Mouse (Mus musculus) mesoderm, embryonic 11.5 days (tissue): ENCODE data around the gene Mrrf.
A peak's percentile ranks its signal among the peaks of the same experiment; 100 is the strongest.
"Not testable (repeated sequence)": the region's sequence is repeated elsewhere in the genome, so short reads cannot be mapped to it uniquely, and the experiment has no call there.

ENCODE experiments used
- DNase-seq: peaks from one replicate; pipeline ENCODE4 v3.0.0-alpha.2; 2012; ENCODE audit warnings: low read depth, low spot score

The Mrrf gene

GRCm38 (mm10) chr2:36129051-36129450, 7.1 kb upstream of the Mrrf start:
- no peak for DNase-seq

- DNase-seq: no peak
These were observed 302 bp upstream of the Mrrf start for GRCm38 (mm10) chr2:36135887-36136286.

- DNase-seq: no peak
These were observed 2.9 kb downstream of the Mrrf start for GRCm38 (mm10) chr2:36139096-36139495.

- DNase-seq: no peak
These were observed 12.7 kb downstream of the Mrrf start for GRCm38 (mm10) chr2:36148876-36149365.

GRCm38 (mm10) chr2:36152401-36152800, 16.2 kb downstream of the Mrrf start:
- not testable (repeated sequence) for DNase-seq

GRCm38 (mm10) chr2:36157461-36157860, 21.3 kb downstream of the Mrrf start:
- DNase-seq: no peak

- no peak for DNase-seq
These were observed 23.1 kb downstream of the Mrrf start for GRCm38 (mm10) chr2:36159336-36159735.

GRCm38 (mm10) chr2:36167990-36168618, 31.9 kb downstream of the Mrrf start:
- DNase-seq: no peak

GRCm38 (mm10) chr2:36169176-36169575, 33.0 kb downstream of the Mrrf start:
- no peak for DNase-seq

- DNase-seq: no peak
These were observed 35.9 kb downstream of the Mrrf start for GRCm38 (mm10) chr2:36172136-36172535.

- DNase-seq: no peak
These were observed 36.4 kb downstream of the Mrrf start for GRCm38 (mm10) chr2:36172574-36172973.

- no peak for DNase-seq
These were observed 43.3 kb downstream of the Mrrf start for GRCm38 (mm10) chr2:36179487-36179886.

- DNase-seq: not testable (repeated sequence)
These were observed 45.6 kb downstream of the Mrrf start for GRCm38 (mm10) chr2:36181587-36182368.

- no peak for DNase-seq
These were observed 47.1 kb downstream of the Mrrf start for GRCm38 (mm10) chr2:36183278-36183677.

GRCm38 (mm10) chr2:36184192-36184591, 48.0 kb downstream of the Mrrf start:
- DNase-seq: no peak

GRCm38 (mm10) chr2:36184876-36185275, 48.7 kb downstream of the Mrrf start:
- DNase-seq: no peak

- DNase-seq: not testable (repeated sequence)
These were observed 53.0 kb downstream of the Mrrf start for GRCm38 (mm10) chr2:36189200-36189599.

GRCm38 (mm10) chr2:36191098-36191941, 55.1 kb downstream of the Mrrf start:
- DNase-seq: no peak

GRCm38 (mm10) chr2:36197021-36197420, 60.8 kb downstream of the Mrrf start:
- no peak for DNase-seq

GRCm38 (mm10) chr2:36197919-36198881, 62.0 kb downstream of the Mrrf start:
- peak; percentile 52 for DNase-seq

- DNase-seq: no peak
These were observed 62.7 kb downstream of the Mrrf start for GRCm38 (mm10) chr2:36198882-36199262.
